Mouse (Mus musculus) kidney, embryonic 14.5 days (tissue): ENCODE measurements around the gene Tmem108. TPM values are rescaled to one million over a fixed set of nuclear protein-coding genes. Genes with fewer than 3 reads are reported as not detected.
A peak's percentile ranks its signal among the peaks of the same experiment; 100 is the strongest.

Source experiments
- ATAC-seq: fragments of 200-750 bp; cut with Nextera tagmentation; 2 replicates; pipeline ENCODE4 v1.8.0; 2017; ENCODE audit warnings: moderate number of reproducible peaks, mild to moderate bottlenecking, moderate TSS enrichment, moderate library complexity; ENCODE audit not compliant: low FRiP score, low TSS enrichment
- H3K27ac ChIP-seq: fragments of 300-500 bp; sonication (generic); 2 replicates; pipeline ENCODE4 v1.5.1; 2014; ENCODE audit warnings: low read depth, mild to moderate bottlenecking, low read length, moderate library complexity, mixed read lengths
- H3K27me3 ChIP-seq: fragments of 300-500 bp; sonication (generic); 2 replicates; pipeline ENCODE4 v1.6.1; 2014; ENCODE audit warnings: mild to moderate bottlenecking, low read length; ENCODE audit not compliant: control insufficient read depth, insufficient read depth
- H3K36me3 ChIP-seq: fragments of 300-500 bp; sonication (generic); 2 replicates; pipeline ENCODE4 v1.6.1; 2014; ENCODE audit warnings: low read length, mixed read lengths; ENCODE audit not compliant: control insufficient read depth, insufficient read depth
- H3K4me1 ChIP-seq: fragments of 300-500 bp; sonication (generic); 2 replicates; pipeline ENCODE4 v1.6.1; 2014; ENCODE audit warnings: low read length, mixed read lengths; ENCODE audit not compliant: control insufficient read depth, insufficient read depth
- H3K4me2 ChIP-seq: fragments of 300-500 bp; sonication (generic); replicated peaks from 2 replicates; pipeline ENCODE4 v1.6.1; 2014; ENCODE audit warnings: low read depth, mild to moderate bottlenecking, low read length
- H3K4me3 ChIP-seq: fragments of 300-500 bp; sonication (generic); 2 replicates; pipeline ENCODE4 v1.5.1; 2014; ENCODE audit warnings: mild to moderate bottlenecking, low read length
- H3K9ac ChIP-seq: fragments of 300-500 bp; sonication (generic); 2 replicates; pipeline ENCODE4 v1.6.1; 2014; ENCODE audit warnings: low read depth, mild to moderate bottlenecking, low read length, moderate library complexity
- H3K9me3 ChIP-seq: fragments of 300-500 bp; sonication (generic); 2 replicates; pipeline ENCODE4 v1.6.1; 2016; ENCODE audit warnings: low read length; ENCODE audit not compliant: control insufficient read depth
- WGBS: fragments of 180-500 bp; shearing (Covaris S2); extraction: QIAGEN DNeasy Blood & Tissue Kit; methylation state at CpG from one replicate; pipeline ENCODE4 v1.1.7; 2014; 5-methylcytosine and 5-hydroxymethylcytosine counted together
- polyA plus RNA-seq: library from polyadenylated mRNA; unstranded; fragments of >200 nt; fragmentation: Nextera tagmentation; extraction: Ambion mirVana; gene quantifications from 2 replicates; pipeline ENCODE4 v1.2.1, GENCODE M21; 2014

Tmem108 gene
- polyA plus RNA-seq, 1 experiment from 2014 or later: 10.8 TPM

DNA sequence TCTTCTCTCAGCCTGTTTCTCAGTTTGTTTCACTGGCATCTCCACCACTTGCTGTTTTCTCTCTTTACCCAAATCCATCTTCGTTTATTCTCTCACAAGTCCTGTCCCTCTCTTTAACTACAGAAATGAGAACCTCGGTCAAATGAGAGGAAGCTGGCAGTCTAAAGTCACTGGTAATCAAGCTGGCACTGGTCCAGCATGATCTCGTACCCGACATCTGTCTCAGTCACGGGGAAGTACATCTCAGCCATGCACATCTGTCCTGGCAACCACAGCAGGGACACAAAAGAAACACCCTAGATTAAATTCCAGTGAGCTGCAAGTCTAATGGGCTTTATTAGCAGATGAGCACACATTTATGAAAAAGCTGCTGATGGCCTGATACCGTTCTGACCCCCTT, 206.3 kb downstream of the Tmem108 start:
- Histone ChIP-seq H3K4me2 (no peak overlapping the region), H3K36me3 (no peaks in the 10 kb centered on the region), H3K4me1 (no peaks in the 10 kb centered on the region), H3K27ac (no peak overlapping the region), H3K9ac (no peak overlapping the region), H3K9me3 (no peaks in the 10 kb centered on the region), H3K27me3 (no peaks in the 10 kb centered on the region), H3K4me3 (no peak overlapping the region)
- ATAC-seq: no peak
- 75% methylated on average over 6 of the region's 6 CpGs for WGBS

DNA sequence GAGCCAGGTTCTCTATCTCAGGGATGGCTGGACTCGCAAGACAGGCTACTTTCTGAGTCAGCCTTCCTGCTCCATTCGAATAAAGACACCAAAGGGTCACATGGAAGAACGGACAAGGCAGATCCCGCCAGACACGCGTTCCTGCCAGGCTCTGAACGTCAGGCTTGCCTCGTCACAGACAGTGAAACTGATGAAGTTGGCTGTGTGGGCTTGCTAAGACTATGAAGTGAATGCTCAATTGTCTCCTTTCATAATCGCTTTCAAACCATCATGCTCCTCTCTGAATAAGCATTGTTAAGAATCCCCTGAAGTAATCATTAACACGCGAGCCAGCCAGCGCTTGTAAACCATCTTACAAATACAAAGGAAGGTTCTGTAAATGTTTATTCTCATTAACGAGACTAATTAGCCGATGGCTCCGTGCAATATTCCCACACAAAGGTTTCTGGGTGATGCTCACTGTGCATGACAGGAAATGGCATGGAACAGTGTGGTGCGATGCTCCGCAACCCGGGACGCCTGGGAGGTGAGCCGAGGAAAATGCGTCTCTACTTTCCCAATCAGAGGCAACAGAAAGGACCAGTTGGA, 210.9 kb downstream of the Tmem108 start:
- Histone ChIP-seq H3K27ac (no peak overlapping the region), H3K36me3 (no peaks in the 10 kb centered on the region), H3K9ac (no peak overlapping the region), H3K27me3 (no peaks in the 10 kb centered on the region), H3K9me3 (no peaks in the 10 kb centered on the region), H3K4me3 (no peak overlapping the region), H3K4me2 (peak overlapping the region; percentile 19), H3K4me1 (no peaks in the 10 kb centered on the region)
- 57% methylated on average over 21 of the region's 21 CpGs for WGBS
- ATAC-seq: peak; percentile 47; the same call in 1 of the 2 replicates

DNA sequence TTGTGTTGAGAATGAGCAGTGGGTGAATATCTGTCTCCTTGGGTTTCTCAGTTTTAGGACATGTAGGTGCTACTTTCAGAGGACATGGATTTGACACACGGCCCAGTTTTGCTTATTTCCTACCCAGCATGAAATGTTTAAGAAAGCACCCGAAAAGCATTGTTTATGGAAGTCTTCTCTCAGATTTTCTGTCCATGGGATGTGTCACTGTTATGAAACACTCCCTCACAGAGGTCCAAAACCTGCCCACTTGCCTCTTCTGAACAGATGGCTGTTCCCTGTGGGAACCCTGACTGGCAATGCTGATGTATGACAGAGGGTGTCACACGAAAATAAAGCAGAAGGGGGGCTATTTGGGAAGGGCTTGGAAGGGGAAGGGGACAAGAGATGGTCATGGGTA, 212.5 kb downstream of the Tmem108 start:
- H3K27ac ChIP-seq: no peak overlapping the region
- H3K4me3 ChIP-seq: no peak overlapping the region
- H3K4me1 ChIP-seq: no peaks in the 10 kb centered on the region
- no peak overlapping the region for H3K9ac ChIP-seq
- no peak for ATAC-seq
- H3K27me3 ChIP-seq: no peaks in the 10 kb centered on the region
- no peaks in the 10 kb centered on the region for H3K9me3 ChIP-seq
- WGBS: 56% methylated on average over 3 of the region's 3 CpGs
- H3K36me3 ChIP-seq: no peaks in the 10 kb centered on the region
- no peak overlapping the region for H3K4me2 ChIP-seq

DNA sequence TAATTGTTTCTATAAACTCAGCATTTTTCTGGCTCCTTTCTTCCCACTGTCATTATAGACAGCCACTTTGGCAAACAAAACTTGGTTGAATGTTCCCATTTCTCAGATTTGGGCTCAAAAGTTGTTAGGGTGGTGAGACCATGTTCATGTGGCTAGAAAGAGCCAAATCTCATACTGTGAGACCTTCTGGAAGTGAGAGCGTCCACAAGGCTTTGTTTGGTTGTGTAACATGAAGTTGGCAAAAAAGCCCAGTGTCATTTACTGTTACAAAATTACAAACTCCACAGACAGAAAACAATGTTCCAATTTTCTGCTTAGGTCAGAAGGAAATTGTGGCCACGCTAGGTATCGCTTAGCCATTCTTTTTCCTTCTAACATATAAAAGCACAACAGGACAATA, 213.0 kb downstream of the Tmem108 start:
- 95% methylated on average over 3 of the region's 3 CpGs for WGBS
- Histone ChIP-seq H3K27ac (no peak overlapping the region), H3K4me3 (no peak overlapping the region), H3K4me1 (no peaks in the 10 kb centered on the region), H3K9me3 (no peaks in the 10 kb centered on the region), H3K36me3 (no peaks in the 10 kb centered on the region), H3K27me3 (no peaks in the 10 kb centered on the region), H3K9ac (no peak overlapping the region), H3K4me2 (no peak overlapping the region)
- no peak for ATAC-seq

DNA sequence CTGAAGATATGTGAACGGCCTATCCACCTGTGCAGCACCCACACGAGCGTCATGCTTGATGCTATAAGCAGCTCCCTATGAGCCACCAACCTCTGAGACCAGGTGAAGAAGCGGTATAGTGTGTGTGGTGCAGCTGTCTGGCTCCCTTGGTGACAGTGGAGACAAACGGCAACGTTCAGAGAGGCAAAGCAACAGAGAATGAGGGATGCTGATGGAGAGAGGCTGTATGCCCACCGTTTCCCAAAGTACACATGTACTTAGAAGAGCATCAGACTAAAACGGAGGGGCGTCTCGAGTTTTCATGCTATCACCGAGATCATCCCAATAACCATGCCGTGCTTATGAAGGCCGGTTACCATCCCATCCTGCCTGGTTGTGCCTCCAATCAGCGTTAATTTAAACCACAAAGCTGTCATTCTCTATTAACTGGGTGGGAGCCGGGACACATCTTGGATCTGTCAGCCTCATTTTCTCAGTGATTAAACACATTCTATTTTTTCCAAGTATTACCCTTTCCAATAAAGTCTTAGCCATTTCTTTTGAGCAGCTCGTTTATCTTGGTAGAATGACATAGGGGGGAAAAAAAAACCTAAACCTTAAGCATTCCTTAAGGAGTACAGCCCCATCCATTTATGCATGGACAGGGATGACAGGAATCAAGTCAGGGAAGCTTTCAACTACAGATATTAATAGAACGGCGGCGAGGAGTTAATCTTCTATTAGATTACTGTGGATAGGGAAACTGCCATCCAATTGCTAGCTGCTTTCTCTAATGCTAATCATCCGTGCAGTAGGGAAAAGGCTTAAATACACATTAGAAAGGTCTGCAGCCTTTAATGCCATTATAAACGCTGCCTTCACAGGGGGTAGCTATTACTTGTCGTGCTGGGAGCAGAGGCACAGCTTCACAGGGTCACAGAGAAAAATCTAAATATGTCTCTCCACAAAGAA, 214.7 kb downstream of the Tmem108 start:
- Histone ChIP-seq H3K9me3 (no peaks in the 10 kb centered on the region), H3K4me1 (no peaks in the 10 kb centered on the region), H3K36me3 (no peaks in the 10 kb centered on the region), H3K4me2 (no peak overlapping the region), H3K4me3 (no peak overlapping the region), H3K9ac (no peak overlapping the region), H3K27me3 (no peaks in the 10 kb centered on the region), H3K27ac (no peak overlapping the region)
- 72% methylated on average over 22 of the region's 22 CpGs for WGBS
- no peak for ATAC-seq

DNA sequence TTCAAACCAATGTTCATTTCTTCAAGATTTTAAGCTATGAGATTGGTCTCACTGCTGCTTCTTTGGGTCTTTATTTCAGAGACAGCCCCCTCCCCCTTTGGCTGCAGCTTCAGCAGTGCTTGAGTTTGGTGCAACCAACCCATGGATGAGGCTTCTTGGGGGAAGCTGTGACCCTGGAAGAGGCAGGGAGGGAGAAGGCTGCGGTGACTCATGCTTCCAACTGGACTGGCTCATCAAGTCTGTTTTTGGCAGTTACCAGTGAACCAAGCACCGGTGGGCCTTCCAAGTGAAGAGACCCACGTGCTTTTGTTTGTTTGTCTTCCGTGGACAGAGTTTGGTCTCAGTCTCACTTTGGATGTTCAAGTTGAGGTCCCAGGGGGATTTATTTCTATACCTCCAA, 215.9 kb downstream of the Tmem108 start:
- Histone ChIP-seq H3K4me3 (no peak overlapping the region), H3K27ac (no peak overlapping the region), H3K4me1 (no peaks in the 10 kb centered on the region), H3K27me3 (no peaks in the 10 kb centered on the region), H3K4me2 (no peak overlapping the region), H3K9ac (no peak overlapping the region), H3K36me3 (no peaks in the 10 kb centered on the region), H3K9me3 (no peaks in the 10 kb centered on the region)
- no peak for ATAC-seq
- 72% methylated on average over 4 of the region's 4 CpGs for WGBS

DNA sequence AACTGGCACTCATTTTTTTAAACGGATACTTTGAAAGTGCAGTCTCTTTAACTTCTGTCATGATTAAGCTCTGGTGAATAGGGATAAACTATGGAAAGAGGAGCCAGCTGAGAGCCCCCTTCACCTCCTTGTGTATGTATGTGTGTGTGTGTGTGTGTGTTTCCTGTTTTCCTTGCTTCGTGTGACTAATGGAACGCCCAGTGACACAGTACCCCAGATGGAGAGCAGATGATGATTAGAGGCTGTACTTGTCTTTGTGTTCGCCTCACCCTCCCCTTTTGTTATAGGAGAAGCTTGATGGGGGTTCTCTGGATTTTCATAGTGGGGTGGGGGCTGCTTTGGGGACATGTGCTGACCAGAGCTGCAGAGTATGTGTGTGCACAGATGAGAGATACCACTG, 216.4 kb downstream of the Tmem108 start:
- no peak for ATAC-seq
- Histone ChIP-seq H3K36me3 (no peaks in the 10 kb centered on the region), H3K27me3 (no peaks in the 10 kb centered on the region), H3K4me3 (no peak overlapping the region), H3K4me2 (no peak overlapping the region), H3K9ac (no peak overlapping the region), H3K27ac (no peak overlapping the region), H3K4me1 (no peaks in the 10 kb centered on the region), H3K9me3 (no peaks in the 10 kb centered on the region)
- WGBS: 35% methylated on average over 4 of the region's 4 CpGs

DNA sequence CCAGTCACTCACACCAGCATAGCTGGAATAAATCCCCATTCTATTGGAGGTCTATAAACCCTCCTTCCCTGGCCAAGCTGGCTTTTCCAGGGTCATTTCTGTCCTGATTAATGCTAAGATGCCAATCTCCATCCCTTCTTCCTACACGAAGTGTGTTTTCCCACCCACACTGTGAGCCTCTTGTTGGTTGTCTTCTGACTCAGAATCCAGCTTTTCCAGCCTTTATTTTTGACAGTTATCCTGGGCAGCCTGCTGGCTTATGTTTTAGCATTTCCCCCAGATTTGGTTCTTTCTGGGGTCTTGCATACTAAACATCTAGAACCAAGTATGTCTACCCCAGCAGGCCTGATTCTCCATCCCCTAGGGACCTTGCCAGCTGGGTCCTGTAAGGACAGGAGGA, 217.0 kb downstream of the Tmem108 start:
- H3K27ac ChIP-seq: no peak overlapping the region
- H3K9ac ChIP-seq: no peak overlapping the region
- ATAC-seq: no peak
- 69% methylated on average over 1 of the region's 1 CpGs for WGBS
- no peaks in the 10 kb centered on the region for H3K4me1 ChIP-seq
- H3K4me3 ChIP-seq: no peak overlapping the region
- H3K4me2 ChIP-seq: no peak overlapping the region
- no peaks in the 10 kb centered on the region for H3K27me3 ChIP-seq
- H3K36me3 ChIP-seq: no peaks in the 10 kb centered on the region
- H3K9me3 ChIP-seq: no peaks in the 10 kb centered on the region

DNA sequence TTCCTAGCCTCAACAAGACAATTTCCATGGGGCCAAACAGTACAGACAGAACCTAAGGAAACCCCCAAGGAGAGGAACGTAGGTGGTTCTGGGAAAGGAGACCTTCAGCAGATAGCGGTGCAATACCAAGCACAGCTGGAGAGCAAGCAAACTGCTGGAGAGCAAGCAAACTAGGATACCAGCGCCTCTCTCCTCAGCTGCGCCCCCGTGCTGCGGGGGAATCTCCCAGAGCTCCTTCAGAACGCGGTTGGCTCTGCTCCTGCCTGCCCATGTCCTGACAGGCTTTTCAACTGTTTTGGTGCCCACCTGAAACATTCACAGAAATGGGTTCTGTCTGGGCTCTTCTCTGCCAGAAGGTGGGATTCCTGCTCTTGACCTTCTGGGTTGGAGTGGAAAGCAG, 221.1 kb downstream of the Tmem108 start:
- ATAC-seq: no peak
- H3K4me3 ChIP-seq: no peak overlapping the region
- no peaks in the 10 kb centered on the region for H3K9me3 ChIP-seq
- H3K27ac ChIP-seq: no peak overlapping the region
- H3K27me3 ChIP-seq: no peaks in the 10 kb centered on the region
- no peak overlapping the region for H3K9ac ChIP-seq
- no peaks in the 10 kb centered on the region for H3K4me1 ChIP-seq
- WGBS: 92% methylated on average over 8 of the region's 8 CpGs
- no peak overlapping the region for H3K4me2 ChIP-seq
- no peaks in the 10 kb centered on the region for H3K36me3 ChIP-seq
